Mouse (Mus musculus): ENCODE data around the gene Avl9.

- no peak for TF ChIP-seq EP300 (optimal IDR thresholded peaks at IDR 0.05)
- TF ChIP-seq CTCF (IDR thresholded peaks at IDR 0.05; ENCODE audit: low read depth): no peak
Observed at GRCm38 (mm10) chr6:56787668-56788067, 73.0 kb downstream of the Avl9 start.
